Mouse (Mus musculus) kidney, adult 2 months (tissue): ENCODE data around the gene Gatb. TPM values are rescaled to one million over a fixed set of nuclear protein-coding genes. Genes with fewer than 3 reads are reported as not detected.

Experiments used
- DNase-seq: peaks from one replicate; pipeline ENCODE4 v3.0.0; 2021
- H3K27ac ChIP-seq: fragments of 200-500 bp; 2 replicates; pipeline ENCODE4 v1.5.1; 2012; ENCODE audit warnings: low read depth, low read length, control low read depth, inconsistent platforms; ENCODE audit not compliant: insufficient read depth
- H3K27me3 ChIP-seq: fragments of 200-500 bp; replicated peaks from 2 replicates; pipeline ENCODE4 v1.6.1; 2012; ENCODE audit warnings: mild to moderate bottlenecking, moderate library complexity, low read length, inconsistent platforms; ENCODE audit not compliant: control insufficient read depth, insufficient read depth
- H3K36me3 ChIP-seq: fragments of 200-500 bp; 2 replicates; pipeline ENCODE4 v1.6.1; 2012; ENCODE audit warnings: mild to moderate bottlenecking, moderate library complexity, low read length, inconsistent platforms; ENCODE audit not compliant: control insufficient read depth, insufficient read depth
- H3K4me1 ChIP-seq: fragments of 200-500 bp; 2 replicates; pipeline ENCODE4 v1.6.1; 2011; ENCODE audit warnings: low read length; ENCODE audit not compliant: control insufficient read depth, insufficient read depth
- H3K4me3 ChIP-seq: fragments of 200-500 bp; 2 replicates; pipeline ENCODE4 v1.5.1; 2011; ENCODE audit warnings: mild to moderate bottlenecking, low read depth, low read length, control low read depth; ENCODE audit not compliant: insufficient read depth
- CTCF ChIP-seq: fragments of 200-500 bp; conservative IDR thresholded peaks from 2 replicates; pipeline ENCODE4 v1.5.1; 2011; ENCODE audit warnings: low read depth, mild to moderate bottlenecking, control low read depth, low read length, moderate library complexity, mixed read lengths; ENCODE audit not compliant: insufficient read depth, insufficient read length
- POLR2A ChIP-seq: fragments of 200-500 bp; IDR thresholded peaks from one replicate; pipeline ENCODE4 v1.6.1; 2011; ENCODE audit warnings: low read depth, low read length, control low read depth
- WGBS: fragments of 180-500 bp; shearing (Covaris S2); methylation state at CpG from one replicate; pipeline ENCODE4 v1.1.7; 2018; 5-methylcytosine and 5-hydroxymethylcytosine counted together
- polyA plus RNA-seq: library from polyadenylated mRNA; depleted of rRNA; stranded (reverse); fragments of >200 nt; gene quantifications from 2 replicates; pipeline ENCODE4 v1.2.3, GENCODE M21; 2012

Gatb gene
- polyA plus RNA-seq, 1 experiment, result 35.8 TPM

GRCm38 (mm10) chr3:85599526-85599925, 25.6 kb downstream of the Gatb start:
- Histone ChIP-seq H3K36me3 (no peaks in the 10 kb centered on the region), H3K27me3 (no peaks in the 10 kb centered on the region), H3K4me3 (no peak overlapping the region), H3K4me1 (no peaks in the 10 kb centered on the region), H3K27ac (no peak overlapping the region)
- no peak for DNase-seq
- TF ChIP-seq CTCF (no peak), POLR2A (no peak)
- WGBS, result 74% methylated on average over 3 of the region's 3 CpGs

GRCm38 (mm10) chr3:85601841-85602305, 28.0 kb downstream of the Gatb start:
- Histone ChIP-seq H3K4me1 (no peaks in the 10 kb centered on the region), H3K27me3 (no peaks in the 10 kb centered on the region), H3K4me3 (no peak overlapping the region), H3K36me3 (no peaks in the 10 kb centered on the region), H3K27ac (no peak overlapping the region)
- WGBS, result 70% methylated on average over 3 of the region's 3 CpGs
- TF ChIP-seq POLR2A (no peak), CTCF (no peak)
- DNase-seq, result no peak

- no peak overlapping the region for H3K4me3 ChIP-seq
- no peak overlapping the region for H3K27ac ChIP-seq
- no peaks in the 10 kb centered on the region for H3K36me3 ChIP-seq
- DNase-seq, result no peak
- 97% methylated on average over 1 of the region's 1 CpGs for WGBS
- no peak for TF ChIP-seq POLR2A
- TF ChIP-seq CTCF, result no peak
- H3K4me1 ChIP-seq, result no peaks in the 10 kb centered on the region
- no peaks in the 10 kb centered on the region for H3K27me3 ChIP-seq
Observed at GRCm38 (mm10) chr3:85603811-85604210, 29.9 kb downstream of the Gatb start.

GRCm38 (mm10) chr3:85606912-85607311, 33.0 kb downstream of the Gatb start:
- no peak for DNase-seq
- H3K36me3 ChIP-seq, result no peaks in the 10 kb centered on the region
- no peaks in the 10 kb centered on the region for H3K4me1 ChIP-seq
- no peak overlapping the region for H3K27ac ChIP-seq
- WGBS, result 93% methylated on average over 3 of the region's 3 CpGs
- no peak overlapping the region for H3K4me3 ChIP-seq
- no peaks in the 10 kb centered on the region for H3K27me3 ChIP-seq
- TF ChIP-seq POLR2A, result no peak
- TF ChIP-seq CTCF, result no peak

GRCm38 (mm10) chr3:85607753-85608152, 33.8 kb downstream of the Gatb start:
- Histone ChIP-seq H3K27ac (no peak overlapping the region), H3K27me3 (no peaks in the 10 kb centered on the region), H3K4me3 (no peak overlapping the region), H3K36me3 (no peaks in the 10 kb centered on the region), H3K4me1 (no peaks in the 10 kb centered on the region)
- DNase-seq, result no peak
- TF ChIP-seq POLR2A (no peak), CTCF (no peak)
- WGBS, result 95% methylated on average over 2 of the region's 2 CpGs

GRCm38 (mm10) chr3:85616389-85616788, 42.5 kb downstream of the Gatb start:
- no peak overlapping the region for H3K27ac ChIP-seq
- no peaks in the 10 kb centered on the region for H3K4me1 ChIP-seq
- WGBS, result 98% methylated on average over 1 of the region's 1 CpGs

GRCm38 (mm10) chr3:85618885-85619284, 45.0 kb downstream of the Gatb start:
- H3K4me3 ChIP-seq, result no peak overlapping the region
- no peak for DNase-seq
- no peaks in the 10 kb centered on the region for H3K27me3 ChIP-seq
- no peaks in the 10 kb centered on the region for H3K4me1 ChIP-seq
- WGBS, result 91% methylated on average over 6 of the region's 6 CpGs
- H3K27ac ChIP-seq, result no peak overlapping the region
- H3K36me3 ChIP-seq, result peaks cover 9% of the 10 kb centered on the region; the same call in 1 of the 2 replicates
- TF ChIP-seq CTCF (no peak), POLR2A (no peak)

More at GRCm38 (mm10) chr3:85616389-85616788, 42.5 kb downstream of the Gatb start:
- Histone ChIP-seq H3K36me3 (peaks cover 7% of the 10 kb centered on the region; the same call in 1 of the 2 replicates), H3K4me3 (no peak overlapping the region), H3K27me3 (no peaks in the 10 kb centered on the region)
- DNase-seq, result no peak
- no peak for TF ChIP-seq POLR2A
